Mouse (Mus musculus) CH12.LX (cell line): Measurements from ENCODE around the gene Eri3. TPM values are rescaled to one million over a fixed set of nuclear protein-coding genes. Genes with fewer than 3 reads are reported as not detected.

Experiments used
- DNase-seq: peaks from one replicate; pipeline ENCODE4 v3.0.0-alpha.2; 2013; ENCODE audit errors: extremely low read depth
- H3K27ac ChIP-seq: 2 replicates; pipeline ENCODE4 v1.5.1; 2012; ENCODE audit warnings: low read depth, mild to moderate bottlenecking, control low read depth, moderate library complexity; ENCODE audit not compliant: insufficient read depth
- H3K27me3 ChIP-seq: replicated peaks from 2 replicates; pipeline ENCODE3; 2012; ENCODE audit warnings: inconsistent platforms
- H3K36me3 ChIP-seq, 2 experiments: replicated peaks in 1 of 2; 2 replicates each; pipeline versions ENCODE3 to v1.6.1; 2012; ENCODE audit warnings: inconsistent platforms in 1 of 2, low read length in 1 of 2, mild to moderate bottlenecking in 1 of 2, mixed read lengths in 1 of 2, moderate library complexity in 1 of 2; ENCODE audit not compliant: control insufficient read depth in 1 of 2, insufficient read depth in 1 of 2
- H3K4me1 ChIP-seq, 2 experiments: 2 replicates each; pipeline ENCODE4 v1.6.1; 2012; ENCODE audit warnings: inconsistent platforms in 1 of 2, moderate library complexity in 1 of 2; ENCODE audit not compliant: insufficient read depth in 2 of 2, control insufficient read depth in 1 of 2
- H3K4me2 ChIP-seq: 2 replicates; pipeline ENCODE4 v1.6.1; 2012; ENCODE audit warnings: low read depth, mild to moderate bottlenecking, control low read depth; ENCODE audit not compliant: poor library complexity, insufficient read depth, severe bottlenecking
- H3K4me3 ChIP-seq, 3 experiments: fragments of 150-350 bp in 1 of 3; sonication (generic) in 1 of 3; replicated peaks in 1 of 3; 2 replicates each; pipeline versions ENCODE3 to v1.5.1; 2011 to 2012; ENCODE audit warnings: low read depth in 2 of 3, low read length in 2 of 3, mild to moderate bottlenecking in 2 of 3, moderate library complexity in 2 of 3, control low read depth in 1 of 3, improper control_type of control experiment in 1 of 3, inconsistent platforms in 1 of 3, mixed read lengths in 1 of 3; ENCODE audit not compliant: poor library complexity in 1 of 3
- H3K79me2 ChIP-seq: replicated peaks from 2 replicates; pipeline ENCODE4 v1.6.1; 2012; ENCODE audit warnings: mild to moderate bottlenecking, moderate library complexity; ENCODE audit not compliant: control insufficient read depth, poor library complexity, insufficient read depth, severe bottlenecking; ENCODE audit errors: extremely low read depth
- H3K9ac ChIP-seq: 2 replicates; pipeline ENCODE4 v1.6.1; 2012; ENCODE audit warnings: low read depth, mild to moderate bottlenecking, control low read depth, moderate library complexity; ENCODE audit not compliant: insufficient read depth
- H3K9me3 ChIP-seq: replicated peaks from 2 replicates; pipeline ENCODE3; 2012; ENCODE audit warnings: low read length, inconsistent platforms, mixed read lengths
- CTCF ChIP-seq, 2 experiments: IDR thresholded peaks in 1 of 2; conservative IDR thresholded peaks in 1 of 2; 2 replicates each; pipeline ENCODE4 v1.5.1; 2011 to 2012; ENCODE audit warnings: low read depth in 2 of 2, low read length in 2 of 2, improper control_type of control experiment in 1 of 2, inconsistent platforms in 1 of 2, mild to moderate bottlenecking in 1 of 2, moderate library complexity in 1 of 2
- E2F4 ChIP-seq: IDR thresholded peaks from 2 replicates; pipeline ENCODE4 v1.6.1; 2011; ENCODE audit warnings: low read depth, low read length, improper control_type of control experiment; ENCODE audit not compliant: insufficient replicate concordance
- EP300 ChIP-seq: IDR thresholded peaks from 2 replicates; pipeline ENCODE4 v1.6.1; 2011; ENCODE audit warnings: low read length, improper control_type of control experiment
- GABPA ChIP-seq: IDR thresholded peaks from 2 replicates; pipeline ENCODE4 v1.6.1; 2012; ENCODE audit warnings: low read depth, low read length, improper control_type of control experiment, inconsistent platforms; ENCODE audit not compliant: insufficient replicate concordance
- HCFC1 ChIP-seq: IDR thresholded peaks from 2 replicates; pipeline ENCODE4 v1.6.1; 2012; ENCODE audit warnings: low read depth, mild to moderate bottlenecking, inconsistent platforms, low read length, improper control_type of control experiment
- JUN ChIP-seq: IDR thresholded peaks from 2 replicates; pipeline ENCODE4 v1.6.1; 2011; ENCODE audit warnings: low read depth, mild to moderate bottlenecking, low read length, improper control_type of control experiment, moderate library complexity; ENCODE audit not compliant: insufficient read depth
- JUND ChIP-seq: conservative IDR thresholded peaks from 2 replicates; pipeline ENCODE4 v1.6.1; 2011; ENCODE audit warnings: low read depth, low read length, improper control_type of control experiment
- KAT2A ChIP-seq: IDR thresholded peaks from 2 replicates; pipeline ENCODE4 v1.6.1; 2012; ENCODE audit warnings: low read length, improper control_type of control experiment, inconsistent platforms; ENCODE audit not compliant: insufficient replicate concordance
- MAZ ChIP-seq: IDR thresholded peaks from 2 replicates; pipeline ENCODE4 v1.6.1; 2012; ENCODE audit warnings: low read depth, mild to moderate bottlenecking, inconsistent platforms, low read length, improper control_type of control experiment, moderate library complexity
- MEF2A ChIP-seq: IDR thresholded peaks from 2 replicates; pipeline ENCODE4 v1.6.1; 2014; ENCODE audit warnings: low read depth, mild to moderate bottlenecking, inconsistent platforms, low read length, improper control_type of control experiment, borderline replicate concordance
- NELFE ChIP-seq: IDR thresholded peaks from 2 replicates; pipeline ENCODE4 v1.6.1; 2011; ENCODE audit warnings: low read depth, low read length, improper control_type of control experiment
- POLR2A ChIP-seq: IDR thresholded peaks from 2 replicates; pipeline ENCODE4 v1.6.1; 2011; ENCODE audit warnings: low read depth, mild to moderate bottlenecking, improper control_type of control experiment, low read length
- POLR2AphosphoS2 ChIP-seq: IDR thresholded peaks from 2 replicates; pipeline ENCODE4 v1.6.1; 2011; ENCODE audit warnings: low read depth, low read length, improper control_type of control experiment
- RAD21 ChIP-seq: IDR thresholded peaks from 2 replicates; pipeline ENCODE4 v1.6.1; 2011; ENCODE audit warnings: low read depth, mild to moderate bottlenecking, low read length, improper control_type of control experiment, moderate library complexity
- RCOR1 ChIP-seq: conservative IDR thresholded peaks from 2 replicates; pipeline ENCODE4 v1.6.1; 2012; ENCODE audit warnings: low read depth, mild to moderate bottlenecking, inconsistent platforms, low read length, improper control_type of control experiment
- SMC3 ChIP-seq: IDR thresholded peaks from 2 replicates; pipeline ENCODE4 v1.6.1; 2011; ENCODE audit warnings: low read depth, low read length, improper control_type of control experiment
- TBP ChIP-seq: conservative IDR thresholded peaks from 2 replicates; pipeline ENCODE4 v1.6.1; 2011; ENCODE audit warnings: low read depth, low read length, improper control_type of control experiment
- TCF12 ChIP-seq: IDR thresholded peaks from 2 replicates; pipeline ENCODE4 v1.6.1; 2014; ENCODE audit warnings: low read depth, mild to moderate bottlenecking, inconsistent platforms, low read length, improper control_type of control experiment
- UBTF ChIP-seq: IDR thresholded peaks from 2 replicates; pipeline ENCODE4 v1.6.1; 2012; ENCODE audit warnings: low read depth, mild to moderate bottlenecking, inconsistent platforms, low read length, improper control_type of control experiment, moderate library complexity
- USF1 ChIP-seq: IDR thresholded peaks from 2 replicates; pipeline ENCODE4 v1.6.1; 2014; ENCODE audit warnings: low read depth, mild to moderate bottlenecking, inconsistent platforms, low read length, improper control_type of control experiment
- USF2 ChIP-seq: conservative IDR thresholded peaks from 2 replicates; pipeline ENCODE4 v1.6.1; 2011; ENCODE audit warnings: low read depth, low read length, improper control_type of control experiment
- ZC3H11A ChIP-seq: IDR thresholded peaks from 2 replicates; pipeline ENCODE4 v1.6.1; 2012; ENCODE audit warnings: low read depth, mild to moderate bottlenecking, inconsistent platforms, low read length, improper control_type of control experiment
- ZMIZ1 ChIP-seq: IDR thresholded peaks from 2 replicates; pipeline ENCODE4 v1.6.1; 2012; ENCODE audit warnings: low read depth, mild to moderate bottlenecking, inconsistent platforms, low read length, improper control_type of control experiment
- ZNF384 ChIP-seq: IDR thresholded peaks from 2 replicates; pipeline ENCODE4 v1.6.1; 2012; ENCODE audit warnings: low read depth, low read length, improper control_type of control experiment, inconsistent platforms
- dilution Hi-C: fragments of 300-500 bp; cut with MboI; formaldehyde crosslinking; loops from 2 replicates; pipeline ENCODE4 v1.14.3; 2020; ENCODE audit warnings: low sequenced_read_pairs; ENCODE audit not compliant: extremely low pct_unique_long_range_greater_than_20kb, extremely low pct_ligation_motif_present
- in situ Hi-C: fragments of 300-500 bp; cut with MboI; formaldehyde crosslinking; loops from 3 replicates; pipeline ENCODE4 v1.14.3; 2019; ENCODE audit warnings: low sequenced_read_pairs, low pct_ligation_motif_present, low pct_unique_long_range_greater_than_20kb, mixed read lengths
- polyA plus RNA-seq: library from polyadenylated mRNA; unstranded; fragments of >175 nt; gene quantifications from 2 replicates; pipeline ENCODE4 v1.2.1, GENCODE M21; 2012; ENCODE audit warnings: low read depth; ENCODE audit not compliant: insufficient read length
- total RNA-seq, 2 experiments: library from RNA; depleted of rRNA; stranded (reverse); fragments of 300-350 nt in 1 of 2; fragments of >200 nt in 1 of 2; gene quantifications; 2 replicates each; pipeline ENCODE4 v1.2.3; 2012 to 2014

Eri3 gene
- total and polyA plus RNA-seq, 3 experiments: 31.2 to 38.0 (median 31.9) TPM

GRCm38 (mm10) chr4:117606831-117607610, 56.9 kb downstream of the Eri3 start:
- H3K9ac ChIP-seq: no peak overlapping the region
- TF ChIP-seq POLR2A (no peak), TCF12 (no peak), KAT2A (no peak), ZMIZ1 (no peak), JUN (no peak), GABPA (no peak), USF1 (no peak), TBP (no peak), RAD21 (no peak)
- no peaks in the 10 kb centered on the region for H3K79me2 ChIP-seq
- H3K4me1 ChIP-seq: no peaks in the 10 kb centered on the region
- H3K4me3 ChIP-seq: no peak overlapping the region
- no peaks in the 10 kb centered on the region for H3K27me3 ChIP-seq
- DNase-seq: no peak
- H3K27ac ChIP-seq: no peak overlapping the region
- peaks cover 20 to 87% of the 10 kb centered on the region in 2 experiments for H3K36me3 ChIP-seq
- in situ Hi-C loops (no loop called here), dilution Hi-C loops (no loop called here)
- no peak overlapping the region for H3K4me2 ChIP-seq
- no peaks in the 10 kb centered on the region for H3K9me3 ChIP-seq

DNA sequence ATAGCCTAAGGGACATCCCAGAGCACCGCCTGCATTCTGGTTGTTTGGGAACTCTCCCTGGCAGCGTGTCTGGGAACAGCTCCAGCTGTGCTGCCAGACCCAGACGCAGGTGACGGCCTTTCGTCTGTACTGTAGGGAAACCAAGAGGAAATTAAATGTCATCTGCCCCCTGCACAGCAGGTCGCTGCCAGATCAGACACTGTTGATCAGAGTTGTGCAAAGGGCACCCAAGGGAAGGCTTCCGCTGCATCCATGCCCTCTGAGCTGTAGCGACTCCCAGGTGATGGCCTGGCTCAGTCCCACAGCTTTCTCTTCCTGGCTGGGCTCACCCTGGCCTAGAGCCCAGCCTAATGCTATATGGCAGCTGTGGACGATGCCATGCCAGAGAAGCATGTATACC, 58.1 kb downstream of the Eri3 start:
- TF ChIP-seq CTCF (conservative IDR thresholded peaks at IDR 0.05 in 1 of 2, IDR thresholded peaks at IDR 0.05 in 1 of 2; ENCODE audit: low read depth in 2 of 2, low read length in 2 of 2): no peak
- TF ChIP-seq JUND: no peak
- no peak for TF ChIP-seq SMC3
- TF ChIP-seq RAD21: no peak
- TF ChIP-seq GABPA: no peak
- no peak for TF ChIP-seq HCFC1
- TF ChIP-seq MAZ: no peak
- TF ChIP-seq E2F4: no peak
- TF ChIP-seq MEF2A: no peak
- no peak for TF ChIP-seq POLR2AphosphoS2
- TF ChIP-seq EP300: no peak
- TF ChIP-seq NELFE: no peak
- TF ChIP-seq ZNF384: no peak
- no peak for TF ChIP-seq UBTF
- TF ChIP-seq USF2: no peak
- no peak for TF ChIP-seq RCOR1
- TF ChIP-seq ZC3H11A: no peak
- dilution Hi-C loops (no loop called here), in situ Hi-C loops (no loop called here)
- Histone ChIP-seq H3K79me2 (no peaks in the 10 kb centered on the region), H3K9me3 (no peaks in the 10 kb centered on the region), H3K4me3 (no peak overlapping the region), H3K4me1 (no peaks in the 10 kb centered on the region), H3K9ac (no peak overlapping the region), H3K4me2 (no peak overlapping the region), H3K27ac (no peak overlapping the region), H3K27me3 (no peaks in the 10 kb centered on the region), H3K36me3 (peaks cover 27 to 88% of the 10 kb centered on the region in 2 experiments)
- DNase-seq: no peak
